Comparison of ENCODE assay signal across 8 mouse cellular contexts in genomic region chr13:83525716-83526005, GRCm38 (mm10). TPM values are rescaled to one million over a fixed set of nuclear protein-coding genes. Genes with fewer than 3 reads are reported as not detected.
A peak's percentile ranks its signal among the peaks of the same experiment; 100 is the strongest.
DNase-seq lines count a peak whose midpoint lies in the region; ATAC-seq lines count a peak whose summit lies in the region.

No protein-coding gene starts in this region.

- H3K27ac ChIP-seq in neural tube, embryonic 11.5 days (ENCODE audit: low read depth, low read length): no peak overlapping the region
- H3K27ac ChIP-seq in liver, embryonic 13.5 days: no peak overlapping the region
- H3K27ac ChIP-seq in stomach, embryonic 16.5 days (ENCODE audit: low read length): peak overlapping the region; percentile 89

- H3K4me3 ChIP-seq in erythroblast, embryonic 14.5 days (replicated peaks): peak overlapping the region; percentile 6
- 0 out of 2 replicates have a peak overlapping the region, but pooled peaks have one; percentile 62 for H3K4me3 ChIP-seq in neural tube, embryonic 11.5 days (ENCODE audit: low read depth, low read length)
- peak overlapping the region; percentile 69 for H3K4me3 ChIP-seq in liver, embryonic 13.5 days (replicated peaks)
- H3K4me3 ChIP-seq in stomach, embryonic 16.5 days (replicated peaks; ENCODE audit: low read length): peak overlapping the region; percentile 70

- peaks cover 9% of the 10 kb centered on the region for H3K4me1 ChIP-seq in erythroblast, embryonic 14.5 days (ENCODE audit: control insufficient read depth)
- no peaks in the 10 kb centered on the region for H3K4me1 ChIP-seq in neural tube, embryonic 11.5 days (ENCODE audit: control insufficient read depth, insufficient read depth, low read length)
- peaks cover 7% of the 10 kb centered on the region for H3K4me1 ChIP-seq in liver, embryonic 13.5 days (replicated peaks)
- H3K4me1 ChIP-seq in stomach, embryonic 16.5 days (ENCODE audit: control insufficient read depth, insufficient read depth, low read length): no peaks in the 10 kb centered on the region; the same call in 1 of the 2 replicates

- no peak for DNase-seq in neural tube, embryonic 11.5 days (ENCODE audit: low spot score)
- DNase-seq in neural tube, embryonic 10.5 days (ENCODE audit: extremely low spot score, low spot score): no peak
- DNase-seq in liver, embryonic 13.5 days: no peak
- DNase-seq in embryo, embryonic 9.5 days (ENCODE audit: extremely low spot score): no peak
- DNase-seq in c-Kit-positive CD71-positive TER-119-positive erythroid progenitor cells, embryonic 14.5 days (ENCODE audit: low spot score): no peak

- WGBS in neural tube, embryonic 11.5 days: 75% methylated on average over 2 of the region's 2 CpGs
- 7% methylated on average over 2 of the region's 2 CpGs for WGBS in liver, embryonic 13.5 days (ENCODE audit: insufficient replicate concordance)
- WGBS in stomach, embryonic 16.5 days: 30% methylated on average over 2 of the region's 2 CpGs

- H3K9me3 ChIP-seq in erythroblast, embryonic 14.5 days (ENCODE audit: control insufficient read depth, low read length): no peaks in the 10 kb centered on the region
- no peaks in the 10 kb centered on the region for H3K9me3 ChIP-seq in neural tube, embryonic 11.5 days (ENCODE audit: control insufficient read depth, low read length)
- H3K9me3 ChIP-seq in liver, embryonic 13.5 days (replicated peaks): no peaks in the 10 kb centered on the region
- no peaks in the 10 kb centered on the region for H3K9me3 ChIP-seq in stomach, embryonic 16.5 days (replicated peaks; ENCODE audit: control insufficient read depth, low read length)

- no peak for ATAC-seq in erythroblast, adult 5-6 weeks (replicated peaks; ENCODE audit: low FRiP score, poor library complexity, severe bottlenecking)
- ATAC-seq in neural tube, embryonic 11.5 days (ENCODE audit: insufficient read depth, low FRiP score, low TSS enrichment): no peak
- ATAC-seq in liver, embryonic 13.5 days (ENCODE audit: low read depth): no peak
- no peak for ATAC-seq in stomach, embryonic 16.5 days (ENCODE audit: insufficient read depth, low FRiP score)

- peaks cover 37% of the 10 kb centered on the region for H3K27me3 ChIP-seq in erythroblast, embryonic 14.5 days (ENCODE audit: control insufficient read depth)
- H3K27me3 ChIP-seq in neural tube, embryonic 11.5 days (ENCODE audit: control insufficient read depth, insufficient read depth, low read length): no peaks in the 10 kb centered on the region
- H3K27me3 ChIP-seq in liver, embryonic 13.5 days: 0 out of 2 replicates have a peak, but pooled peaks cover 3% of the 10 kb centered on the region
- H3K27me3 ChIP-seq in stomach, embryonic 16.5 days (ENCODE audit: control insufficient read depth, insufficient read depth, low read length): no peaks in the 10 kb centered on the region

- H3K4me2 ChIP-seq in neural tube, embryonic 11.5 days (ENCODE audit: low read depth): peak overlapping the region; percentile 3
- H3K4me2 ChIP-seq in liver, embryonic 13.5 days: peak overlapping the region; percentile 81
- peak overlapping the region; percentile 66 for H3K4me2 ChIP-seq in stomach, embryonic 16.5 days (ENCODE audit: low read depth, low read length)

- no peak overlapping the region for H3K9ac ChIP-seq in neural tube, embryonic 11.5 days (ENCODE audit: low read length)
- H3K9ac ChIP-seq in liver, embryonic 13.5 days: peak overlapping the region; percentile 54; the same call in 1 of the 2 replicates
- peak overlapping the region; percentile 62; the same call in 1 of the 2 replicates for H3K9ac ChIP-seq in stomach, embryonic 16.5 days (ENCODE audit: low read length)

- H3K36me3 ChIP-seq in erythroblast, embryonic 14.5 days (ENCODE audit: control insufficient read depth): no peaks in the 10 kb centered on the region
- H3K36me3 ChIP-seq in neural tube, embryonic 11.5 days (ENCODE audit: control insufficient read depth, insufficient read depth, low read length): no peaks in the 10 kb centered on the region
- H3K36me3 ChIP-seq in liver, embryonic 13.5 days: no peaks in the 10 kb centered on the region
- no peaks in the 10 kb centered on the region for H3K36me3 ChIP-seq in stomach, embryonic 16.5 days (ENCODE audit: control insufficient read depth, insufficient read depth, low read length)

RNA-seq across cellular contexts. Expression of gene Mef2c, which starts 21.8 kb away (rescaled TPM):
- 0.02 TPM in 1 of 2 replicates, not detected in the other for polyA plus RNA-seq in erythroblast, embryonic 14.5 days (2012)
- total RNA-seq in erythroblast, adult 5-6 weeks (2015; ENCODE audit: low replicate concordance): 12.7 and 24.4 TPM in 2 replicates
- total RNA-seq in erythroblast, adult 5-6 weeks (2017; ENCODE audit: low replicate concordance): 7.5 and 14.1 TPM in 2 replicates
- polyA plus RNA-seq in neural tube, embryonic 11.5 days (2014; fragmentation: Nextera tagmentation; extraction: Ambion mirVana): 34.4 and 39.3 TPM in 2 replicates
- 15.4 and 21.7 TPM in 2 replicates for polyA plus RNA-seq in liver, embryonic 13.5 days (2015; fragmentation: Nextera tagmentation; extraction: Ambion mirVana)
- 37.7 and 51.9 TPM in 2 replicates for polyA plus RNA-seq in stomach, embryonic 16.5 days (2015; fragmentation: Nextera tagmentation; extraction: Ambion mirVana)

Comparison
In these comparisons a context has a peak if more than half of its experiments do, and no peak if none do; other contexts are left out.
1. H3K4me3 ChIP-seq: peak in every context shown above with its lines; median percentile 70 in stomach, embryonic 16.5 days; 69 in liver, embryonic 13.5 days; 62 in neural tube, embryonic 11.5 days; 6 in erythroblast, embryonic 14.5 days.
2. H3K4me2 ChIP-seq: peak in every context shown above with its lines; median percentile 81 in liver, embryonic 13.5 days; 66 in stomach, embryonic 16.5 days; 3 in neural tube, embryonic 11.5 days.
3. RNA of gene Mef2c, which starts 21.8 kb away (polyA plus RNA-seq): 37.7 to 51.9 TPM in stomach, embryonic 16.5 days, 34.4 to 39.3 TPM in neural tube, embryonic 11.5 days and 15.4 to 21.7 TPM in liver, embryonic 13.5 days; 0.02 TPM in erythroblast, embryonic 14.5 days; every median in the first group is over 10 times any median in the second.